7 mouse cellular contexts compared by ENCODE assay signal in genomic region chr16:94013328-94014086, GRCm38 (mm10). TPM values are rescaled to one million over a fixed set of nuclear protein-coding genes. Genes with fewer than 3 reads are reported as not detected.
"Had no signal": no experiment of that assay in that cellular context is flagged by ENCODE, and none has a peak within 500 bp of the region (broad histone marks: within the 10 kb centered on the region; RNA-seq: fewer than 3 reads in every experiment).

No protein-coding gene starts in this region.

RNA-seq across cellular contexts. Expression of gene Cldn14, which starts 4.9 kb away (rescaled TPM):
- polyA plus RNA-seq: kidney, embryonic 14.5 days; limb, embryonic 12.5 days; macrophage; midbrain, embryonic 10.5 days; midbrain, embryonic 14.5 days; neural tube, embryonic 15.5 days; thymus, postnatal 0 days had no signal
